Mouse (Mus musculus): ENCODE measurements around the gene Agtpbp1. TPM values are rescaled to one million over a fixed set of nuclear protein-coding genes. Genes with fewer than 3 reads are reported as not detected.

Agtpbp1 gene
- polyA plus RNA-seq, 1 experiment: 10.1 TPM

DNA sequence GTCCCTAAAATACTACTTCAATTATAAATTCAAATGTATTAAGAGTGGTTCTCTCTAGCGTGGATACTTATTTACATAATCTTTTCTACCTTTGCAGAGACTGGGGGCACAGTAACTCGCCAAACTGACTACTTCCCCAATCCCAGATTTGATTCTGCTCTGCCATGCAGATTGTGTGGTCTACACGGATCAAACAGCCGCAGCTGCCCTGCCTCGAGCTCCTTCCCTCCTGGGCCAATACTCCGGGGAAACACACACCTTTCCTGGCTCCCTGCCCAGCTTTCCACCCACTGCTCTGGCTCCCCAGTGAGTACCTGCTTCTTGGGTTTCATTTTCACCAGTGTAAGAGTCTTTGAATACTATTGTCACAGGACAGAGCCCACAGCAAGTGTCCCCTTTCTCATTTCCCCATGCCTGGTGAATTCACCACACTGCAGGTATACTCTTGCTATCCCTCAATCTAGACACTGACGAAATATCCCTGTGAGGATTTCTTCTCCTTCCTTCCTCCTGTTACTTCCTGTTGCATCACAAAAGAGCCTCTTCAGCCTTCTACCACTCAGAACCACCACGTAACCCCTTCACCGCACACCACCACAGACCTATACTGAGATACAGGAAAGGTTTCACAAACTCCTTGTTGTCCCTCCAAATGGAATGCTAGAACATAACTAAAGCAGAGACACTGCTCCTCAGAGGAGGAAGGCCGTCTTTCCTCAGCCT, 75.2 kb downstream of the Agtpbp1 start:
- TF ChIP-seq POLR2AphosphoS2 (IDR thresholded peaks at IDR 0.05; ENCODE audit: insufficient read length, low read depth) (no peak), CEBPB (IDR thresholded peaks at IDR 0.05; ENCODE audit: insufficient read depth, poor library complexity, severe bottlenecking) (peak; percentile 54; the same call in 1 of the 2 replicates), MYOG (IDR thresholded peaks at IDR 0.05; ENCODE audit: control insufficient read depth in 1 of 3, insufficient read depth in 1 of 3, insufficient read length in 2 of 3, low read depth in 2 of 3) (no peak)

DNA sequence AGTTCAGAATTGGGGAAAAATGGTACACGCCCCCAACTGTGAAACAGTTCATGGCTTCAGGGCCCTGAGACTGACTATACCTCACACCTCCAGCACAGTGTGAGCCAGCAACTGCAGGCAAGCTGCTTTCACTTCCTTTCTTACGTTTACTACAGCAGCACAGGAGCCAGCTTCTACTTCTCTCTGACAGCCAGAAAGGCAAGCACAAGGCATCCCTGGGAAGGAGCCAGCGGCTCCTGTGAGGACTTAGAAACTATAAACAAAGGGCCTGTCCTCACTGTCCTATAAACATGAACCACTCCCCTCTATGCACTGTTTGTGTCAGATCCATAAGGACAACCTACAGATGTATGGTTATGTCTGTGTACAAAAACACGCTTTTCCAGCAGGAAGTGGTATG, 76.4 kb downstream of the Agtpbp1 start:
- no peaks in the 10 kb centered on the region for H3K27me3 ChIP-seq (ENCODE audit: control insufficient read depth, insufficient read depth, insufficient read length)
- no peak overlapping the region for H3K4me2 ChIP-seq (ENCODE audit: low read depth)
- no peak overlapping the region for H3ac ChIP-seq (ENCODE audit: control insufficient read depth, insufficient read length)
- H3K4me3 ChIP-seq: no peak overlapping the region
- H3K79me2 ChIP-seq (ENCODE audit: control insufficient read depth, insufficient read depth): no peaks in the 10 kb centered on the region
- TF ChIP-seq MYOG (IDR thresholded peaks at IDR 0.05; ENCODE audit: control insufficient read depth in 1 of 3, insufficient read depth in 1 of 3, insufficient read length in 2 of 3, low read depth in 2 of 3) (no peak), POLR2AphosphoS2 (IDR thresholded peaks at IDR 0.05; ENCODE audit: insufficient read length, low read depth) (no peak), SRF (IDR thresholded peaks at IDR 0.05; ENCODE audit: control insufficient read depth, insufficient read length, low read depth) (no peak), MYOD1 (IDR thresholded peaks at IDR 0.05; ENCODE audit: control insufficient read depth in 1 of 3, insufficient read length in 2 of 3, low read depth in 2 of 3) (no peak), POLR2A (IDR thresholded peaks at IDR 0.05; ENCODE audit: insufficient read length, low read depth) (no peak), TCF12 (IDR thresholded peaks at IDR 0.05; ENCODE audit: insufficient read depth, poor library complexity, severe bottlenecking) (no peak), REST (IDR thresholded peaks at IDR 0.05; ENCODE audit: insufficient read depth, insufficient read length) (no peak), CEBPB (IDR thresholded peaks at IDR 0.05; ENCODE audit: insufficient read depth, poor library complexity, severe bottlenecking) (no peak), TCF3 (IDR thresholded peaks at IDR 0.05; ENCODE audit: insufficient read length, low read depth) (no peak), MAX (IDR thresholded peaks at IDR 0.05; ENCODE audit: low read depth) (no peak), USF1 (IDR thresholded peaks at IDR 0.05; ENCODE audit: low read depth) (no peak), E2F4 (IDR thresholded peaks at IDR 0.05; ENCODE audit: insufficient read depth) (no peak)
- H3K36me3 ChIP-seq (ENCODE audit: control insufficient read depth, insufficient read depth): peaks cover 11% of the 10 kb centered on the region

More for the DNA sequence above, 75.2 kb downstream of the Agtpbp1 start:
- Histone ChIP-seq H3K4me3 (no peak overlapping the region), H3K79me2 (ENCODE audit: control insufficient read depth, insufficient read depth) (no peaks in the 10 kb centered on the region), H3K27me3 (ENCODE audit: control insufficient read depth, insufficient read depth, insufficient read length) (no peaks in the 10 kb centered on the region), H3K36me3 (ENCODE audit: control insufficient read depth, insufficient read depth) (peaks cover 11% of the 10 kb centered on the region), H3ac (ENCODE audit: control insufficient read depth, insufficient read length) (no peak overlapping the region), H3K4me2 (ENCODE audit: low read depth) (no peak overlapping the region)

DNA sequence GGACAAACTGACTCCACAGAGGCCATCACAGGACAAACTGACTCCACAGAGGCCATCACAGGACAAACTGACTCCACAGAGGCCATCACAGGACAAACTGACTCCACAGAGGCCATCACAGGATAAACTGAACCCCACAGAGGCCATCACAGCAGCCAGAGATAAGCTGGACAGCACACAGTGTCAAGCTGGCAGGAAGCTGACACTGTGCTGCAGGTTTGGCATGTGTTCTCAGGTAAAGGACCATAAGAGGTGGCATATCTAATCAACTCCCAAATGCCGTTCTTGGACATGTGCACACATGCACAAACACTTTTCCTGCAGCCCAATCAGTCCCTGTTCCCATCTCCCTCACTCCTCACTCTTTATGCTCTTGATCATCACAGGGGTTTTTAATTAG, 78.6 kb downstream of the Agtpbp1 start:
- H3K36me3 ChIP-seq (ENCODE audit: control insufficient read depth, insufficient read depth): peaks cover 7% of the 10 kb centered on the region
- no peak for TF ChIP-seq MAX (IDR thresholded peaks at IDR 0.05; ENCODE audit: low read depth)
- no peak for TF ChIP-seq CEBPB (IDR thresholded peaks at IDR 0.05; ENCODE audit: insufficient read depth, poor library complexity, severe bottlenecking)
- no peak for TF ChIP-seq E2F4 (IDR thresholded peaks at IDR 0.05; ENCODE audit: insufficient read depth)
- no peak for TF ChIP-seq POLR2AphosphoS2 (IDR thresholded peaks at IDR 0.05; ENCODE audit: insufficient read length, low read depth)
- TF ChIP-seq MYOD1 (IDR thresholded peaks at IDR 0.05; ENCODE audit: control insufficient read depth in 1 of 3, insufficient read length in 2 of 3, low read depth in 2 of 3): no peak
- no peak for TF ChIP-seq TCF3 (IDR thresholded peaks at IDR 0.05; ENCODE audit: insufficient read length, low read depth)
- no peak for TF ChIP-seq REST (IDR thresholded peaks at IDR 0.05; ENCODE audit: insufficient read depth, insufficient read length)
- TF ChIP-seq USF1 (IDR thresholded peaks at IDR 0.05; ENCODE audit: low read depth): no peak
- no peak for TF ChIP-seq MYOG (IDR thresholded peaks at IDR 0.05; ENCODE audit: control insufficient read depth in 1 of 3, insufficient read depth in 1 of 3, insufficient read length in 2 of 3, low read depth in 2 of 3)

DNA sequence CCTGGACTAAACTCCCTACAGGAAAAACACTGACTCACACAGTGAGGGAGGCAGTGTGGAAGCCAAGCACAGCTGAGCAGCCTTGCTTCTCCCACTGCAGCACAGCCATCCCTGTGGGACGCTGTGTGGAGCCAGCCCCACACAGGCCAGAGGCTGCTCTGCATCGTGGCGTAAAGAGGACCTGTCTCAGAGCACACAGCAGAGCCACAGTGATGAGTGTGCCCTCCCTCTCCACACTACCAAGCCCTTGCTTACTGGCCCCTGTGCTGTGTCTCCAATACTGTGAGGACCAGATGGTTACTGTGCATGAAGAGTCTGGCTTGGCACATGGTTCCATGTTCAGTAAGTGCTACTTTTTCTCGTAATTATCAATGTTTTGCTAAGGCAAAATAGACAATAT, 79.2 kb downstream of the Agtpbp1 start:
- H3ac ChIP-seq (ENCODE audit: control insufficient read depth, insufficient read length): no peak overlapping the region
- H3K4me2 ChIP-seq (ENCODE audit: low read depth): no peak overlapping the region
- no peaks in the 10 kb centered on the region for H3K79me2 ChIP-seq (ENCODE audit: control insufficient read depth, insufficient read depth)
- H3K27me3 ChIP-seq (ENCODE audit: control insufficient read depth, insufficient read depth, insufficient read length): no peaks in the 10 kb centered on the region
- peaks cover 5% of the 10 kb centered on the region for H3K36me3 ChIP-seq (ENCODE audit: control insufficient read depth, insufficient read depth)
- TF ChIP-seq REST (IDR thresholded peaks at IDR 0.05; ENCODE audit: insufficient read depth, insufficient read length) (no peak), CEBPB (IDR thresholded peaks at IDR 0.05; ENCODE audit: insufficient read depth, poor library complexity, severe bottlenecking) (no peak), POLR2A (IDR thresholded peaks at IDR 0.05; ENCODE audit: insufficient read length, low read depth) (no peak), TCF3 (IDR thresholded peaks at IDR 0.05; ENCODE audit: insufficient read length, low read depth) (no peak), SRF (IDR thresholded peaks at IDR 0.05; ENCODE audit: control insufficient read depth, insufficient read length, low read depth) (no peak), MAX (IDR thresholded peaks at IDR 0.05; ENCODE audit: low read depth) (no peak), POLR2AphosphoS2 (IDR thresholded peaks at IDR 0.05; ENCODE audit: insufficient read length, low read depth) (no peak), TCF12 (IDR thresholded peaks at IDR 0.05; ENCODE audit: insufficient read depth, poor library complexity, severe bottlenecking) (no peak), E2F4 (IDR thresholded peaks at IDR 0.05; ENCODE audit: insufficient read depth) (no peak), USF1 (IDR thresholded peaks at IDR 0.05; ENCODE audit: low read depth) (no peak), MYOD1 (IDR thresholded peaks at IDR 0.05; ENCODE audit: control insufficient read depth in 1 of 3, insufficient read length in 2 of 3, low read depth in 2 of 3) (no peak), MYOG (IDR thresholded peaks at IDR 0.05; ENCODE audit: control insufficient read depth in 1 of 3, insufficient read depth in 1 of 3, insufficient read length in 2 of 3, low read depth in 2 of 3) (no peak)
- no peak overlapping the region for H3K4me3 ChIP-seq

More for the DNA sequence above, 78.6 kb downstream of the Agtpbp1 start:
- Histone ChIP-seq H3K79me2 (ENCODE audit: control insufficient read depth, insufficient read depth) (no peaks in the 10 kb centered on the region), H3K4me3 (no peak overlapping the region), H3K27me3 (ENCODE audit: control insufficient read depth, insufficient read depth, insufficient read length) (no peaks in the 10 kb centered on the region), H3K4me2 (ENCODE audit: low read depth) (no peak overlapping the region), H3ac (ENCODE audit: control insufficient read depth, insufficient read length) (no peak overlapping the region)
